Mouse (Mus musculus): ENCODE data around the gene Gm20388.
"Not testable (repeated sequence)": the region's sequence is repeated elsewhere in the genome, so short reads cannot be mapped to it uniquely, and the experiment has no call there.

Gm20388 gene

GRCm38 (mm10) chr8:123430936-123431335 lies 3520.3 kb downstream of the Gm20388 start:
- DNase-seq (ENCODE audit: low spot score in 2 of 2) = not testable (repeated sequence)

GRCm38 (mm10) chr8:123431616-123432365 lies 3521.2 kb downstream of the Gm20388 start:
- DNase-seq (ENCODE audit: low spot score in 2 of 2) = no peak

DNA sequence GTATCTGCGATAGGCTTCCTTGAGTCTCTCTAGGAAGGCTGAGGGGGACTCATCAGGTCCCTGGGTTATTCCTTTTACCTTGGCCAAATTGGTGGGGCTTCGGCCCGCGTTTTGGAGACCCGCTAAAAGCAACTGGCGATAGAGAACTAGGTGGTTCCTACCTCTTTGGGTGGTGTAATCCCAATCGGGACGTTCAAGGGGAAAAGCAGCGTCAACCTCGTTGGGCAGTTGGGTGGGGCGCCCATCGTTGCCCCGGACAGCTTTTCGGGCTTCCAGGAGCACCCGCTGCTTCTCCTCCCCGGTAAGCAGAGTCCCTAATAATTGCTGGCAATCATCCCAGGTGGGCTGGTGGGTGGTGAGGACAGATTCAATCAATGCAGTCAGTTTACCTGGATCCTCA lies 3521.7 kb downstream of the Gm20388 start:
- no peak for DNase-seq (ENCODE audit: low spot score in 2 of 2)

GRCm38 (mm10) chr8:123433241-123433974 lies 3522.8 kb downstream of the Gm20388 start:
- DNase-seq (ENCODE audit: low spot score in 2 of 2) = not testable (repeated sequence)

DNA sequence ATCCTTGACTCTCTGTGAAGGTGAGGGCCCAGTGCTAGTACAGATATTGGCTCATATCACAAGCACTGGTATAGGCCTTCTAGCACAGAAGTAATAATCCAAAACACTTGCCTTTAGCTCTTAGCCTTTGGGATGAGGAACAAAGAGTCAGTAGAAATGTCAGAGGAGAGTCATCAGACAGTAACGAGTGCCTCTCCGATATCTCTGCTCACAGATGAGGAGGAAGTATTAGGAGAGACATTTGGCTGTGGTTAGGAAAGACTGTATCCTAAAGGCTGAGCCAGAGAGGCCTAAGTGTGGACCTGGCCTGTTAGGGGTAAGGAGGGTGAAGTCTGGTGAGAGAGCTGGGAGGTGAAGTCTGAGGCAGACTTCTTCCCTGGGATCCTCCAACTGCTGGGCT lies 3531.1 kb downstream of the Gm20388 start:
- no peak for DNase-seq (ENCODE audit: low spot score in 2 of 2)

- no peak for DNase-seq (ENCODE audit: low spot score in 2 of 2)
Observed at GRCm38 (mm10) chr8:123442351-123442750, 3531.7 kb downstream of the Gm20388 start.

DNA sequence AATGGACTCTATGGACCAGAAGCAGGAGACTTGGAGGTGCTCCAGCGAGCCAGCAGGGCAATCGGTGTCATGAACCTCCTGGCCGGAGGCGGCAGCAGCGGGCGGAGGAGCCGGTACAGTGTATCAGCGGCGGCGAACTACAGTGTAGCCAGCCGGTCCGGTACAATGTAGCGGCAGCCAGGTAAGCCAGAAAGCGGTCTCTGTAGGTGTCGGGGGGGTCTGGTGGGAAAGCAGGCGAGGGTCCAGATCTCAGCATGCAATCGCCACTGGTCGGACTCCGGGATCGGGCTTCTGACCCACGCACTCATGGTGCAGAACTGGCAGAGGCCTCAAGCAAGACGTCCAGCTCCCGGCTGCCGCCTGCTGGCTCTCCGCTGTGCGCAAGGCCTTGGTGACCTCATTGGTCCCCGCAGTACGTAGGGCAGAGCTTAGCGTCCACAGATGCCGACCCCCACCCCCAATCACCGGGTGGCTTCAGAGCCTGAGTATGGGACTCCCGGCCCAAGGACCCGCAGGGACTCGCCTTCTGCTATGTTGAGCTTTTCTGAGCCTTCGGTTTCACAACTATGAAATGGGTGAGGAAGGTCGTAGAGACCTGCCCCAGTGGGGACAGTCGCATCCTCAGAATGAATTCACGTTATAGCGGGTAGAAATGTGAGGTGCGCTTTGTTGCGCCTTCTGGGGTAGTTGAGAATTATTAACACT lies 3532.4 kb downstream of the Gm20388 start:
- DNase-seq (ENCODE audit: low spot score in 2 of 2) = peak; percentile 86 to 99

- no peak for DNase-seq (ENCODE audit: low spot score in 2 of 2)
Observed at GRCm38 (mm10) chr8:123443576-123443921, 3532.9 kb downstream of the Gm20388 start.

GRCm38 (mm10) chr8:123444131-123444530 lies 3533.5 kb downstream of the Gm20388 start:
- no peak for DNase-seq (ENCODE audit: low spot score in 2 of 2)

GRCm38 (mm10) chr8:123445981-123446380 lies 3535.3 kb downstream of the Gm20388 start:
- DNase-seq (ENCODE audit: low spot score in 2 of 2) = no peak

GRCm38 (mm10) chr8:123446799-123447198 lies 3536.2 kb downstream of the Gm20388 start:
- peak in 1 of 2 experiments; percentile 10 for DNase-seq (ENCODE audit: low spot score in 2 of 2)

DNA sequence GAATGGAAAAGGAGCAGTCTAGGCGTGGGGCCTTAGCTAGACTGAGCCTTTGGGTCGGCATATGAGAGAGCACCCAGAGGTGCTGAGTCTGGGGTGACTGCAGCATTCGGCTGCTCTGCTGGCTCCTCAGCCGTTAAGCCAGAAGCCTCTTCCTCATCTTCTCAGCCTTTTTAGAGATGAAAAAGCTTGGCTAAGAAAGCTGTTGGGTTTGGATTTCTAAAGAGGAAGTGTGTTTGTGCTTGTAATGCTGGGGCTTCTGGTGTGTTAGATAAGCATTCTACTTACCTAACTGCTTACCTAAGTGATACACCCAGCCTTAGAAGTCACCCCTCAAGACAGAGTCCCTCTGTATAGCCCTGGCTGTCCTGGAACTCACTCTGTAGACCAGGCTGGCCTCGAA lies 3540.1 kb downstream of the Gm20388 start:
- no peak for DNase-seq (ENCODE audit: low spot score in 2 of 2)

GRCm38 (mm10) chr8:123451747-123452146 lies 3541.1 kb downstream of the Gm20388 start:
- DNase-seq (ENCODE audit: low spot score in 2 of 2) = not testable (repeated sequence)

GRCm38 (mm10) chr8:123452149-123452548 lies 3541.5 kb downstream of the Gm20388 start:
- no peak for DNase-seq (ENCODE audit: low spot score in 2 of 2)

DNA sequence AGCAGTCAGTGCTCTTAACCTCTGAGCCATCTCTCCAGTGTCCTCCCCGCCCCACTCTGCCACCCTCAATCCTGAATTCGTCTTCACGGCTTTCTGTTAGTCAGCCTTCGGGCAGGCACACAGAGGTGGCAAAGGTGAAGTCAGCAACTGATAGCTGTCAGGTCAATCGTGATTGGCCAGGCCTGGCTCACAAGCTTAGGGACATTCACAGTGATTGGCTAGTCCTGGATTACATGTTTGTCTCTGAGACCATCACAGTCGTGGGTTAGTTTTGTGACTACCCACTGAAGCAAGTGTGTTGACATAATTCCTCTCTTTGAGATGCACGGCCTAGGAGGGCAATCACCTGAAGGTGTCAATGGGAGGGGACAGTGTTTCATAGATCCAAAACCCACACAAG lies 3542.7 kb downstream of the Gm20388 start:
- DNase-seq (ENCODE audit: low spot score in 2 of 2) = no peak

- no peak for DNase-seq (ENCODE audit: low spot score in 2 of 2)
Observed at GRCm38 (mm10) chr8:123453951-123454350, 3543.3 kb downstream of the Gm20388 start.

DNA sequence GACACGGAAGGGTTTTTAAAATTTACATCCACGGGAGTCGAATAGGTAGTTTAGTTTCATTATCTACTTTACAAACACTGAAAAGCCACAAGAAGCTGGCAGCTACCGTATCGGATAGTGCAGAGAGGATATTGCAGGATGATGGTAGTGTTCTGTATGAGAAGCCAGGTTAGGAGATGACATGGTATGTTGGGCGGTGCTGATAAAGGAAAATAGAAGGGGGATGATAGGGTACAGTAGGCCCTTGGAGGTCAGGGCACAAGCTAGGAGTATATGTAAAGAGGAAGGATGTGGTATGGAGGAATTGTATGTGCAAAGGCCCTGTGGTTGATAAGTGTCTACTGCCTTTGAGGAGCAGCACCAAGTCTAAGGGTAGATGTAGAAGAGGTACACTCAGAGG lies 3543.9 kb downstream of the Gm20388 start:
- DNase-seq (ENCODE audit: low spot score in 2 of 2) = no peak

- no peak for DNase-seq (ENCODE audit: low spot score in 2 of 2)
Observed at GRCm38 (mm10) chr8:123463651-123464050, 3553.0 kb downstream of the Gm20388 start.

DNA sequence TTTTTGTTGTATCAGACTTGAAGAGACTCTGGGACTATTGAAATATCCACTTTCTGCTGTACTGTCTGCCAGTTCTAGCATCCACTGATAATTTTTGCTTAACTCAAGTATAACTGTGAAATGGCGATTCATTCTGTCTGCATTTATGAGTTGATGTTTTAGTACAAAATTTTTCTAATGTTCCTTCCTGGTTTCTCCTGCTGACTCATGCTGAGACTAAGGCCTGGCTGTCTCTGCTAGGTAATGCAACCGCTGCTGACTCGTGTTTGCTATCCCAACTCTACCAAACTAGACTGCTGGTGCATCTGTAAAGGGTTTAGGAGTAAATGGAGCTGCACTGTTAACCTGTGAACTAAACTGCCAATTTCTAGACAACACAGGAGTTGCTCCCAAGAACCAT lies 3556.8 kb downstream of the Gm20388 start:
- no peak for DNase-seq (ENCODE audit: low spot score in 2 of 2)

- DNase-seq (ENCODE audit: low spot score in 2 of 2) = not testable (repeated sequence)
Observed at GRCm38 (mm10) chr8:123472991-123473390, 3562.3 kb downstream of the Gm20388 start.

GRCm38 (mm10) chr8:123474549-123474948 lies 3563.9 kb downstream of the Gm20388 start:
- not testable (repeated sequence) for DNase-seq (ENCODE audit: low spot score in 2 of 2)

GRCm38 (mm10) chr8:123476911-123477736 lies 3566.5 kb downstream of the Gm20388 start:
- peak in 1 of 2 experiments; percentile 16 for DNase-seq (ENCODE audit: low spot score in 2 of 2)

Measured in urinary bladder, adult 18-20 months (tissue).